Mouse (Mus musculus): ENCODE results near the gene B230118H07Rik. TPM values are rescaled to one million over a fixed set of nuclear protein-coding genes. Genes with fewer than 3 reads are reported as not detected.

Gene B230118H07Rik
- polyA plus RNA-seq, 1 experiment from 2014 or later, result 57.2 TPM

- no peak for ATAC-seq (ENCODE audit: insufficient number of reproducible peaks, low FRiP score, low TSS enrichment, low read depth)
- no peak overlapping the region for H3K4me3 ChIP-seq (replicated peaks)
- H3K9ac ChIP-seq, result no peak overlapping the region
- no peak overlapping the region for H3K4me2 ChIP-seq (replicated peaks)
- H3K27me3 ChIP-seq, result no peaks in the 10 kb centered on the region
- no peak overlapping the region for H3K27ac ChIP-seq (replicated peaks)
- 58% methylated on average over 7 of the region's 7 CpGs for WGBS
- H3K4me1 ChIP-seq, result no peaks in the 10 kb centered on the region
- no peaks in the 10 kb centered on the region for H3K9me3 ChIP-seq (replicated peaks)
- no peaks in the 10 kb centered on the region for H3K36me3 ChIP-seq
Measured at GRCm38 (mm10) chr2:101638979-101639839, 10.1 kb downstream of the B230118H07Rik start.

- no peaks in the 10 kb centered on the region; the same call in 1 of the 2 replicates for H3K27me3 ChIP-seq
- peak; percentile 97 for ATAC-seq (ENCODE audit: insufficient number of reproducible peaks, low FRiP score, low TSS enrichment, low read depth)
- peak overlapping the region; percentile 63 for H3K4me2 ChIP-seq (replicated peaks)
- 0 out of 2 replicates have a peak, but pooled peaks cover 4% of the 10 kb centered on the region for H3K4me1 ChIP-seq
- H3K4me3 ChIP-seq (replicated peaks), result peak overlapping the region; percentile 78
- no peaks in the 10 kb centered on the region for H3K9me3 ChIP-seq (replicated peaks)
- no peaks in the 10 kb centered on the region for H3K36me3 ChIP-seq
- WGBS, result 1% methylated on average over 31 of the region's 31 CpGs
- H3K9ac ChIP-seq, result peak overlapping the region; percentile 53
- H3K27ac ChIP-seq (replicated peaks), result peak overlapping the region; percentile 92
Measured at GRCm38 (mm10) chr2:101628297-101629236, 20.8 kb downstream of the B230118H07Rik start.

- Histone ChIP-seq H3K4me2 (replicated peaks) (no peak overlapping the region), H3K36me3 (no peaks in the 10 kb centered on the region), H3K4me1 (0 out of 2 replicates have a peak, but pooled peaks cover 4% of the 10 kb centered on the region), H3K27me3 (no peaks in the 10 kb centered on the region; the same call in 1 of the 2 replicates), H3K4me3 (replicated peaks) (no peak overlapping the region), H3K27ac (replicated peaks) (no peak overlapping the region), H3K9ac (no peak overlapping the region), H3K9me3 (replicated peaks) (no peaks in the 10 kb centered on the region)
- no peak for ATAC-seq (ENCODE audit: insufficient number of reproducible peaks, low FRiP score, low TSS enrichment, low read depth)
Measured at GRCm38 (mm10) chr2:101627227-101627626, 22.1 kb downstream of the B230118H07Rik start.

- ATAC-seq (ENCODE audit: insufficient number of reproducible peaks, low FRiP score, low TSS enrichment, low read depth), result no peak
- H3K4me1 ChIP-seq, result 0 out of 2 replicates have a peak, but pooled peaks cover 4% of the 10 kb centered on the region
- WGBS, result 54% methylated on average over 4 of the region's 4 CpGs
Measured at GRCm38 (mm10) chr2:101624526-101624925, 24.8 kb downstream of the B230118H07Rik start, which contains the start of gene Rag2. Gene Rag2 (plus strand): TSS chr2:101624718.

GRCm38 (mm10) chr2:101624011-101624410 lies 25.3 kb downstream of the B230118H07Rik start:
- Histone ChIP-seq H3K9me3 (replicated peaks) (no peaks in the 10 kb centered on the region), H3K9ac (no peak overlapping the region), H3K4me3 (replicated peaks) (no peak overlapping the region), H3K27me3 (no peaks in the 10 kb centered on the region), H3K36me3 (no peaks in the 10 kb centered on the region), H3K4me2 (replicated peaks) (no peak overlapping the region), H3K4me1 (no peaks in the 10 kb centered on the region), H3K27ac (replicated peaks) (no peak overlapping the region)
- no peak for ATAC-seq (ENCODE audit: insufficient number of reproducible peaks, low FRiP score, low TSS enrichment, low read depth)
- WGBS, result 70% methylated on average over 2 of the region's 2 CpGs

More at GRCm38 (mm10) chr2:101624526-101624925, 24.8 kb downstream of the B230118H07Rik start, which contains the start of gene Rag2:
- no peak within 1 kb of the TSS for H3K27ac ChIP-seq (replicated peaks)
- no peak within 1 kb of the TSS for H3K4me2 ChIP-seq (replicated peaks)
- H3K4me3 ChIP-seq (replicated peaks), result no peak within 1 kb of the TSS
- H3K9ac ChIP-seq, result no peak within 1 kb of the TSS
- no peaks in the 10 kb centered on the region for H3K36me3 ChIP-seq
- no peaks in the 10 kb centered on the region for H3K9me3 ChIP-seq (replicated peaks)
- no peaks in the 10 kb centered on the region for H3K27me3 ChIP-seq

- Histone ChIP-seq H3K4me2 (replicated peaks) (no peak overlapping the region), H3K4me3 (replicated peaks) (no peak overlapping the region), H3K27ac (replicated peaks) (no peak overlapping the region), H3K9ac (no peak overlapping the region), H3K36me3 (no peaks in the 10 kb centered on the region), H3K4me1 (no peaks in the 10 kb centered on the region), H3K9me3 (replicated peaks) (no peaks in the 10 kb centered on the region), H3K27me3 (no peaks in the 10 kb centered on the region)
- no peak for ATAC-seq (ENCODE audit: insufficient number of reproducible peaks, low FRiP score, low TSS enrichment, low read depth)
- 89% methylated on average over 2 of the region's 2 CpGs for WGBS
Measured at GRCm38 (mm10) chr2:101623042-101623441, 26.3 kb downstream of the B230118H07Rik start.

- 67% methylated on average over 7 of the region's 7 CpGs for WGBS
- H3K4me1 ChIP-seq, result no peaks in the 10 kb centered on the region
- H3K27ac ChIP-seq (replicated peaks), result no peak overlapping the region
- no peaks in the 10 kb centered on the region for H3K27me3 ChIP-seq
- H3K4me3 ChIP-seq (replicated peaks), result no peak overlapping the region
- no peak overlapping the region for H3K4me2 ChIP-seq (replicated peaks)
- ATAC-seq (ENCODE audit: insufficient number of reproducible peaks, low FRiP score, low TSS enrichment, low read depth), result no peak
- H3K36me3 ChIP-seq, result no peaks in the 10 kb centered on the region
- no peak overlapping the region for H3K9ac ChIP-seq
- no peaks in the 10 kb centered on the region for H3K9me3 ChIP-seq (replicated peaks)
Measured at GRCm38 (mm10) chr2:101621611-101622010, 27.7 kb downstream of the B230118H07Rik start.

GRCm38 (mm10) chr2:101620899-101621298 lies 28.4 kb downstream of the B230118H07Rik start:
- H3K9ac ChIP-seq, result no peak overlapping the region
- no peaks in the 10 kb centered on the region for H3K27me3 ChIP-seq
- no peak overlapping the region for H3K27ac ChIP-seq (replicated peaks)
- ATAC-seq (ENCODE audit: insufficient number of reproducible peaks, low FRiP score, low TSS enrichment, low read depth), result no peak
- H3K36me3 ChIP-seq, result no peaks in the 10 kb centered on the region
- WGBS, result 54% methylated on average over 3 of the region's 3 CpGs
- H3K4me1 ChIP-seq, result no peaks in the 10 kb centered on the region
- no peak overlapping the region for H3K4me2 ChIP-seq (replicated peaks)
- H3K4me3 ChIP-seq (replicated peaks), result no peak overlapping the region
- H3K9me3 ChIP-seq (replicated peaks), result no peaks in the 10 kb centered on the region

GRCm38 (mm10) chr2:101618373-101618772 lies 31.0 kb downstream of the B230118H07Rik start:
- Histone ChIP-seq H3K36me3 (no peaks in the 10 kb centered on the region), H3K4me1 (no peaks in the 10 kb centered on the region), H3K27ac (replicated peaks) (no peak overlapping the region), H3K4me2 (replicated peaks) (no peak overlapping the region), H3K9me3 (replicated peaks) (no peaks in the 10 kb centered on the region), H3K27me3 (no peaks in the 10 kb centered on the region), H3K4me3 (replicated peaks) (no peak overlapping the region), H3K9ac (no peak overlapping the region)
- no peak for ATAC-seq (ENCODE audit: insufficient number of reproducible peaks, low FRiP score, low TSS enrichment, low read depth)
- 80% methylated on average over 4 of the region's 4 CpGs for WGBS

GRCm38 (mm10) chr2:101615464-101616305 lies 33.6 kb downstream of the B230118H07Rik start:
- WGBS, result 53% methylated on average over 10 of the region's 10 CpGs
- no peak for ATAC-seq (ENCODE audit: insufficient number of reproducible peaks, low FRiP score, low TSS enrichment, low read depth)
- no peak overlapping the region for H3K9ac ChIP-seq
- H3K4me2 ChIP-seq (replicated peaks), result no peak overlapping the region
- H3K36me3 ChIP-seq, result no peaks in the 10 kb centered on the region
- no peaks in the 10 kb centered on the region for H3K4me1 ChIP-seq
- H3K9me3 ChIP-seq (replicated peaks), result no peaks in the 10 kb centered on the region
- no peak overlapping the region for H3K27ac ChIP-seq (replicated peaks)
- no peak overlapping the region for H3K4me3 ChIP-seq (replicated peaks)
- no peaks in the 10 kb centered on the region for H3K27me3 ChIP-seq

Measured in embryonic facial prominence, embryonic 15.5 days (tissue).